Mouse (Mus musculus) central nervous system, embryonic 18 days (tissue): ENCODE data around the gene Nedd9. TPM values are rescaled to one million over a fixed set of nuclear protein-coding genes. Genes with fewer than 3 reads are reported as not detected.

ENCODE experiments used
- polyA plus RNA-seq: library from polyadenylated mRNA; depleted of rRNA; stranded (reverse); fragments of >200 nt; gene quantifications from 2 replicates; pipeline ENCODE4 v1.2.3, GENCODE M21; 2012; rRNA removed

Gene Nedd9
- polyA plus RNA-seq, result 12.0 and 12.5 TPM in 2 replicates

GRCm38 (mm10) chr13:41486606-41487408 lies at the start of gene Nedd9:
Gene Nedd9 (minus strand): TSS chr13:41487362.

GRCm38 (mm10) chr13:41273927-41274650 lies 213.1 kb downstream of the Nedd9 start, which contains the start of gene Gm17364:
Gene Gm17364 (minus strand): TSS chr13:41273977.

Other genes with a start within 250 kb of the Nedd9 start
- gene Smim13, start 237.5 kb downstream of the Nedd9 start, polyA plus RNA-seq, result 32.5 and 32.7 TPM in 2 replicates
- gene Gm17364, start 213.4 kb downstream of the Nedd9 start, polyA plus RNA-seq, result not detected in 2 replicates
- gene Tmem170b, start 118.5 kb upstream of the Nedd9 start, polyA plus RNA-seq, result 18.1 TPM in 2 replicates